Mouse (Mus musculus) right cerebral cortex, postnatal 14 days (tissue): ENCODE data around the gene Bloc1s5.

Experiments
- DNase-seq: peaks from one replicate; pipeline ENCODE4 v3.0.0; 2022

Bloc1s5 gene

DNA sequence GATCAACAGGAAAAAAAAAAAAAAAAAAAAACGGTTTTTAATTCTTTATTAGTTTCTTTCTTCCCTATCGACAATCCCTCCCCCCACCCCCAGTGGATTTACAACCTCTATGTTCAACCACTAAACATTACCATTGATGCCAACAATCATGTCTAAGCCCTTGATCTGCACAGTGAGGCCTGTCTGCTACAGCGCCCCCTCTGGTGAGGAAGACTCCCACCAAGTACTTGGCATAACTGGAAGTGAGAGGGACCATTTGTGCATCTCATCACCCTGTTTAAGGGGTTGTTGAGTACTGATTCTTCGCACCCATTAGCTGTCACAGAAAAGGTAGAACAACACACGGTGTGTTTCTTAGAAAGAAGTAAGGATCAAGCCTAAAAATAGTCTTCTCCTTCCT, 86.2 kb downstream of the Bloc1s5 start:
- DNase-seq: no peak

DNA sequence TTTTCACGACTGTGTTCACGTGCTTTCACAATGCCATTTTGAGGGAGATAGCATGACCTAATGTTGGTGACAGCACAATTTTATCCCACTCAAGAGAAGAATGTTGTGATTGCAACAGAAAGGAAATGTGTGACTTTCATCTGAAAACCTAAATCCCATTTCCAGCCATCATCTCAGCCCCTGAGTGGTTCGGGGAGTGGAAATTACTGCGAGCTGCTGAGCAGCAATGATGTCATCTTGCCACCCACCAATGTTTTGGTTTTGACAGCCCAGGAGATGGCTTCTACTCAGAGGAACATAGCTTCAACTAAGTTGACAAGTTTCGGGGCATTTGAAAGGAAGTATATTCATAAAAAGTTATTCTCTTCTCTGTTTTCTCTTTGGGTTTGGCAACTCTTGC, 87.2 kb downstream of the Bloc1s5 start:
- DNase-seq: no peak

DNA sequence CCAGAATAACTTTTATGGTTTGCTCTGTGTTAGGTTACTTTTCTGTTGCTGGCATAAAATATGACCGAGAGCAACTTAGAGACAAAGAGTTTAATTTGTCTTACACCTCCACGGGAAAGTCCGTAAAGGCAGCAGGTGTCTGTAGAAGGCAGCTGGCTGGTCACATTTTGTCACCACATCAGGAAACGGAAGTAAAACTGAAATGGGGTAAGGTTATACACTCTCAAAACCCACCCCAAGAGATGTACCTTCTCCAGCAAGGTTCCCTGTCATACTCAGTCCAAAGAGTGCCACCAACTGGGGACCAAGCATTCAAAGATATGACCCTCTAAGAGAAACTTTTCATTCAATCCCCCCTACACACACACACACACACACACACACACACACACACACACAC, 88.2 kb downstream of the Bloc1s5 start:
- no peak for DNase-seq

DNA sequence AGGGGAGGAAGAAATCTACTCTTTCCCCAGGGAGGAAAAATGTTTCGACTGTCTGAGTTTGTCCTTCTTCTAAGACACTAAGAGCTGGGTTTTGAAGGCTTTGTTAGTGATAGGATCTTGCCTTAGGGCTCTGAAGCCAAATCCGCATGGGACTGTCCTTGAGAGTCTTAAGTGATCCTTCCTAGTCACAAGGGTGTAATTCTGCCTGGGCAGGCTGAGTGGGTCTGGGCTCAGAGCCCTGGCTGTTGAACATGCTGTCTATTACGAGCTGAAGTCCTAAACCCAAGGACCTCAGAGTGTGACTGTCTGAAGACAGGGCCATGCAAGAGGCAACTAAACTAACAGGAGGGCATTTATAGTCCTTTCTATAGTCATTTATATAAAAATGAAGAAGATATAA, 89.4 kb downstream of the Bloc1s5 start:
- DNase-seq: no peak

DNA sequence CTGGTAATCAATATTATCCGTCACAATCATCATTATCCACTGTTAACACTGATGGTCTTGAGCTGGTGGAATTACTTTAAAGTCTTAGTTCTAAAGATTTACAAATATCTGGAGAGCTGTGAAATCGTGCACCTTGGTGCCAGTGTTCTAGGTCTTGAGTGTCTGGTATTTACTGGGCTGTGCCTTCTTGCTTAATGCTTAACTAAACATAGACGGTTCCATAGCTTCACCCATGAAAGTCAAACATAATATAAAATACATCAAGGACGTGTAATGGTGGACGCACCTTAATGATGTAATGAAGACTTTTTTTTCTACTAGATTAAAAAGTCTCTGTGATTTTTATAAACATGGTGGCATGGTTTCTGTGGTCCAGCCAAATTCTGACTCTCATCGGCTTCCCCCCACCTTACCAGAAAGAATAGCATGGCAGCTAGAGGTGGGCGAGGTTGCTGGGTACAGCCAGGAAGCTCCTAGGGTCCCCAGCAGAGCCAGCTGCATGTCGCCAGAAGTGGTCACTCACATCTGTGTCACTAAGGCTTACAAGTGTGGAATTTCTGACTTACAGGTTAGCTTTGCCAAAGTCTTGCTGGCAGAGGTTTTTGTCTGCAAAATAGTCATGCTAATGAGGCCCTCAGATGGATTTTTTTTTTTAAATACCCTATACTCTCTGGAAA, 90.0 kb downstream of the Bloc1s5 start:
- no peak for DNase-seq

DNA sequence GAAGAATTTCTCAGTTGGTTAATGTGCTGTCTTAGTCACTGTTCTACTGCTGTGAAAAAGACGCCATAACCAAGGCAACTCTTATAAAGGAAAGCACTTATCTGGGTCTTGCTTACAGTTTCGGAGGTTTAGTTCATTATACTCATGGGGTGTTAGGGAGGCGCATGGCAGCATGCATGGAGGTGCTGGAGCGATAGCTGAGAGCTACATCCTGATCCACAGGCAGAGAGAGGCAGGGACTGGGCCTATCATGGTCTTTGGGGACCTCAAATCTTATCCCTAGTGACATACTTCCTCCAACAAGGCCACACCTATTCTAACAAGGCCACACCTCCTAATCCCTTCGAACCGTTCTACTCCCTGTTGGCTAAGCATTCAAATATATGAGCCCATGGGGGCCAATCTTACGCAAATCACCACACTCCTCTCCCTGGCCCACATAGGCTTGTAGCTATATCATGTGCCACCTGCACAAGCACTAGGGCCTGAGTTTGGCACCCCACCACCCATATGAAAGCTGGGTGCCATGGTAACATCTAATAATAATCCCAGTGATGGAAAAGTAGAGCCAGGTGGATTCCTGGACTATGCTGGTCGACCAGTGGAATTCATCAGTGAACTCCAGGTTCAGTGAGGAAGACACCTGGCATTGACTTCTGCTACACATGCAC, 91.3 kb downstream of the Bloc1s5 start:
- no peak for DNase-seq
